11 mouse cellular contexts compared by ENCODE assay signal in genomic region chr12:117458132-117459070, GRCm38 (mm10). TPM values are rescaled to one million over a fixed set of nuclear protein-coding genes. Genes with fewer than 3 reads are reported as not detected.
DNase-seq lines count a peak whose midpoint lies in the region; ATAC-seq and TF ChIP-seq lines count a peak whose summit lies in the region.
"Had no signal": no experiment of that assay in that cellular context is flagged by ENCODE, and none has a peak within 500 bp of the region (broad histone marks: within the 10 kb centered on the region; RNA-seq: fewer than 3 reads in every experiment).

No protein-coding gene starts in this region.

- no peak overlapping the region for H3K27ac ChIP-seq in limb, embryonic 14.5 days (replicated peaks; ENCODE audit: low read depth, low read length)
- no peak overlapping the region for H3K27ac ChIP-seq in limb, embryonic 10.5 days
- 0 out of 2 replicates have a peak overlapping the region, but pooled peaks have one; percentile 36 for H3K27ac ChIP-seq in heart, embryonic 13.5 days (replicated peaks)
- H3K27ac ChIP-seq in kidney, postnatal 0 days = no peak overlapping the region
- H3K27ac ChIP-seq in small intestine, adult 2 months (ENCODE audit: insufficient read depth, low read depth, low read length) = peak overlapping the region; percentile 72
- H3K27ac ChIP-seq: forebrain, embryonic 13.5 days; liver, embryonic 12.5 days; midbrain, embryonic 15.5 days had no signal

- no peak overlapping the region for H3K4me2 ChIP-seq in limb, embryonic 14.5 days (replicated peaks; ENCODE audit: low read depth, low read length, severe bottlenecking)
- H3K4me2 ChIP-seq in heart, embryonic 13.5 days = no peak overlapping the region
- H3K4me2 ChIP-seq in kidney, postnatal 0 days (ENCODE audit: low read length) = no peak overlapping the region
- H3K4me2 ChIP-seq: forebrain, embryonic 13.5 days; liver, embryonic 12.5 days; midbrain, embryonic 15.5 days had no signal

- H3K4me1 ChIP-seq in limb, embryonic 14.5 days (ENCODE audit: control insufficient read depth, insufficient read depth, low read length) = no peaks in the 10 kb centered on the region
- peaks cover 6% of the 10 kb centered on the region for H3K4me1 ChIP-seq in limb, embryonic 10.5 days
- H3K4me1 ChIP-seq in heart, embryonic 13.5 days = peaks cover 22% of the 10 kb centered on the region
- no peaks in the 10 kb centered on the region for H3K4me1 ChIP-seq in kidney, postnatal 0 days (replicated peaks; ENCODE audit: insufficient read depth, low read length)
- peaks cover 15% of the 10 kb centered on the region for H3K4me1 ChIP-seq in small intestine, adult 2 months (ENCODE audit: control insufficient read depth, insufficient read depth, insufficient read length, low read length)
- H3K4me1 ChIP-seq: forebrain, embryonic 13.5 days; midbrain, embryonic 15.5 days had no signal

- H3K4me3 ChIP-seq in limb, embryonic 14.5 days (replicated peaks; ENCODE audit: low read length) = no peak overlapping the region
- no peak overlapping the region for H3K4me3 ChIP-seq in limb, embryonic 10.5 days
- no peak overlapping the region for H3K4me3 ChIP-seq in heart, embryonic 13.5 days
- H3K4me3 ChIP-seq in kidney, postnatal 0 days (replicated peaks; ENCODE audit: low read depth, low read length) = no peak overlapping the region
- H3K4me3 ChIP-seq in small intestine, adult 2 months (ENCODE audit: low read depth, low read length) = peak overlapping the region; percentile 21
- H3K4me3 ChIP-seq: forebrain, embryonic 13.5 days; liver, embryonic 12.5 days; midbrain, embryonic 15.5 days had no signal

- peak; percentile 13 for DNase-seq in limb, embryonic 14.5 days (ENCODE audit: low spot score)
- no peak for DNase-seq in limb, embryonic 10.5 days (ENCODE audit: low spot score)
- peak; percentile 58 for DNase-seq in kidney, postnatal 0 days (ENCODE audit: low spot score)
- DNase-seq in layer of hippocampus, adult 9-11 months = no peak
- DNase-seq in embryo, embryonic 11 days = no peak

- no peak for TF ChIP-seq CTCF in kidney, postnatal 0 days (IDR thresholded peaks at IDR 0.05; ENCODE audit: low read depth)
- TF ChIP-seq CTCF in small intestine, adult 2 months (IDR thresholded peaks at IDR 0.05; ENCODE audit: extremely low read depth, insufficient read length, insufficient replicate concordance, low read depth, low read length) = no peak

- no peak overlapping the region for H3K9ac ChIP-seq in limb, embryonic 14.5 days (ENCODE audit: low read depth, low read length, severe bottlenecking)
- no peak overlapping the region for H3K9ac ChIP-seq in heart, embryonic 13.5 days
- no peak overlapping the region for H3K9ac ChIP-seq in kidney, postnatal 0 days (ENCODE audit: low read depth, low read length)
- H3K9ac ChIP-seq: forebrain, embryonic 13.5 days; liver, embryonic 12.5 days; midbrain, embryonic 15.5 days had no signal

- H3K36me3 ChIP-seq in limb, embryonic 14.5 days (ENCODE audit: control insufficient read depth, insufficient read depth, low read length) = no peaks in the 10 kb centered on the region
- no peaks in the 10 kb centered on the region for H3K36me3 ChIP-seq in limb, embryonic 10.5 days
- H3K36me3 ChIP-seq in heart, embryonic 13.5 days = no peaks in the 10 kb centered on the region
- no peaks in the 10 kb centered on the region for H3K36me3 ChIP-seq in kidney, postnatal 0 days (ENCODE audit: insufficient read depth, low read length)
- no peaks in the 10 kb centered on the region for H3K36me3 ChIP-seq in small intestine, adult 2 months (ENCODE audit: control insufficient read depth, insufficient read depth, low read length)
- H3K36me3 ChIP-seq: liver, embryonic 12.5 days; midbrain, embryonic 15.5 days had no signal

- H3K9me3 ChIP-seq in limb, embryonic 14.5 days (ENCODE audit: control insufficient read depth, low read length) = no peaks in the 10 kb centered on the region
- H3K9me3 ChIP-seq in limb, embryonic 10.5 days (replicated peaks) = no peaks in the 10 kb centered on the region
- H3K9me3 ChIP-seq in heart, embryonic 13.5 days = no peaks in the 10 kb centered on the region
- H3K9me3 ChIP-seq in kidney, postnatal 0 days (replicated peaks; ENCODE audit: low read length) = no peaks in the 10 kb centered on the region
- H3K9me3 ChIP-seq: forebrain, embryonic 13.5 days; liver, embryonic 12.5 days; midbrain, embryonic 15.5 days had no signal

- H3K27me3 ChIP-seq in limb, embryonic 14.5 days (ENCODE audit: control insufficient read depth, insufficient read depth, low read length) = no peaks in the 10 kb centered on the region
- H3K27me3 ChIP-seq in limb, embryonic 10.5 days (ENCODE audit: low read depth, poor library complexity, severe bottlenecking) = no peaks in the 10 kb centered on the region
- no peaks in the 10 kb centered on the region; the same call in 1 of the 2 replicates for H3K27me3 ChIP-seq in heart, embryonic 13.5 days (replicated peaks)
- no peaks in the 10 kb centered on the region for H3K27me3 ChIP-seq in kidney, postnatal 0 days (ENCODE audit: insufficient read depth, low read length)
- no peaks in the 10 kb centered on the region for H3K27me3 ChIP-seq in small intestine, adult 2 months (ENCODE audit: control insufficient read depth, insufficient read depth, low read length)
- H3K27me3 ChIP-seq: forebrain, embryonic 13.5 days; midbrain, embryonic 15.5 days had no signal

- no peak for TF ChIP-seq POLR2A in limb, embryonic 14.5 days (IDR thresholded peaks at IDR 0.05; ENCODE audit: borderline replicate concordance, extremely low read depth, insufficient read depth, insufficient read length)
- TF ChIP-seq POLR2A in small intestine, adult 2 months (IDR thresholded peaks at IDR 0.05; ENCODE audit: low read depth, low read length) = no peak

- 59% methylated on average over 9 of the region's 9 CpGs for WGBS in limb, embryonic 14.5 days
- WGBS in limb, embryonic 10.5 days = 51% methylated on average over 9 of the region's 9 CpGs
- WGBS in heart, embryonic 13.5 days = 14% methylated on average over 9 of the region's 9 CpGs
- 24% methylated on average over 9 of the region's 9 CpGs for WGBS in kidney, postnatal 0 days
- 11% methylated on average over 9 of the region's 9 CpGs for WGBS in small intestine, adult 2 months

- ATAC-seq in limb, embryonic 14.5 days (ENCODE audit: low FRiP score, low read depth) = no peak
- no peak for ATAC-seq in heart, embryonic 13.5 days (ENCODE audit: extremely low read depth, insufficient number of reproducible peaks, low FRiP score, low TSS enrichment)
- no peak for ATAC-seq in kidney, postnatal 0 days (replicated peaks; ENCODE audit: low FRiP score, low read depth)
- no peak for ATAC-seq in cerebellum, adult (ENCODE audit: insufficient number of reproducible peaks, low FRiP score, low TSS enrichment)
- ATAC-seq: forebrain, embryonic 13.5 days; liver, embryonic 12.5 days; midbrain, embryonic 15.5 days had no signal

RNA-seq across cellular contexts. Expression of gene Rapgef5, which starts 57.9 kb away (rescaled TPM):
- 5.4 and 5.6 TPM in 2 replicates for polyA plus RNA-seq in limb, embryonic 14.5 days (2012; rRNA removed)
- 8.6 and 9.9 TPM in 2 replicates for polyA plus RNA-seq in limb, embryonic 14.5 days (2014; fragmentation: Nextera tagmentation; extraction: Ambion mirVana)
- 5.8 and 6.3 TPM in 2 replicates for polyA plus RNA-seq in limb, embryonic 10.5 days (2016; fragmentation: Nextera tagmentation; extraction: Ambion mirVana)
- 16.6 and 17.6 TPM in 2 replicates for polyA plus RNA-seq in heart, embryonic 13.5 days (2015; fragmentation: Nextera tagmentation; extraction: Ambion mirVana)
- polyA plus RNA-seq in kidney, postnatal 0 days (2015; fragmentation: Nextera tagmentation; extraction: Ambion mirVana) = 13.8 and 14.9 TPM in 2 replicates
- polyA plus RNA-seq in small intestine, adult 2 months (2012; rRNA removed) = 2.4 and 4.7 TPM in 2 replicates

Comparison
In these comparisons a context has a peak if more than half of its experiments do, and no peak if none do; other contexts are left out.
1. DNase-seq: peak in limb, embryonic 14.5 days (single experiment) and kidney, postnatal 0 days (single experiment); none in limb, embryonic 10.5 days (single experiment), layer of hippocampus, adult 9-11 months (single experiment) and embryo, embryonic 11 days (single experiment).
2. H3K27ac ChIP-seq: peak in heart, embryonic 13.5 days (single experiment) and small intestine, adult 2 months (single experiment); none in limb, embryonic 14.5 days (single experiment), limb, embryonic 10.5 days (single experiment) and kidney, postnatal 0 days (single experiment).